Mouse (Mus musculus) lung, postnatal 0 days (tissue): ENCODE measurements around the gene Krtap12-1. TPM values are rescaled to one million over a fixed set of nuclear protein-coding genes. Genes with fewer than 3 reads are reported as not detected.
"Not testable (repeated sequence)": the region's sequence is repeated elsewhere in the genome, so short reads cannot be mapped to it uniquely, and the experiment has no call there.

ENCODE experiments used
- ATAC-seq: fragments of 200-750 bp; cut with Nextera tagmentation; 2 replicates; pipeline ENCODE4 v1.8.0; 2017; ENCODE audit warnings: moderate library complexity
- DNase-seq: peaks from one replicate; pipeline ENCODE4 v3.0.0-alpha.2; 2016; ENCODE audit warnings: low spot score
- H3K27ac ChIP-seq: fragments of 300-500 bp; sonication (generic); 2 replicates; pipeline ENCODE4 v1.5.1; 2014; ENCODE audit warnings: antibody characterized with exemption, mild to moderate bottlenecking, low read length, mixed read lengths
- H3K27me3 ChIP-seq: fragments of 300-500 bp; sonication (generic); replicated peaks from 2 replicates; pipeline ENCODE4 v1.6.1; 2014; ENCODE audit warnings: low read length, mixed read lengths; ENCODE audit not compliant: insufficient read depth
- H3K36me3 ChIP-seq: fragments of 300-500 bp; sonication (generic); 2 replicates; pipeline ENCODE4 v1.6.1; 2014; ENCODE audit warnings: low read length, mixed read lengths; ENCODE audit not compliant: insufficient read depth
- H3K4me1 ChIP-seq: fragments of 300-500 bp; sonication (generic); 2 replicates; pipeline ENCODE4 v1.6.1; 2014; ENCODE audit warnings: antibody characterized with exemption, low read depth, low read length, mixed read lengths; ENCODE audit not compliant: insufficient read depth
- H3K4me2 ChIP-seq: fragments of 300-500 bp; sonication (generic); replicated peaks from 2 replicates; pipeline ENCODE4 v1.6.1; 2014; ENCODE audit warnings: low read depth, mild to moderate bottlenecking, low read length, moderate library complexity, mixed read lengths
- H3K4me3 ChIP-seq: fragments of 300-500 bp; sonication (generic); 2 replicates; pipeline ENCODE4 v1.5.1; 2014; ENCODE audit warnings: low read depth, low read length
- H3K9ac ChIP-seq: fragments of 300-500 bp; sonication (generic); replicated peaks from 2 replicates; pipeline ENCODE4 v1.6.1; 2014; ENCODE audit warnings: low read depth, mild to moderate bottlenecking
- H3K9me3 ChIP-seq: fragments of 300-500 bp; sonication (generic); 2 replicates; pipeline ENCODE4 v1.6.1; 2016; ENCODE audit warnings: low read length, mixed read lengths
- CTCF ChIP-seq: IDR thresholded peaks from 2 replicates; pipeline ENCODE4 v1.5.1; 2016; ENCODE audit warnings: antibody characterized with exemption, mild to moderate bottlenecking
- EP300 ChIP-seq: IDR thresholded peaks from 2 replicates; pipeline ENCODE4 v1.6.1; 2016; ENCODE audit warnings: antibody characterized with exemption, mild to moderate bottlenecking, control low read depth
- WGBS: fragments of 180-500 bp; shearing (Covaris S2); extraction: QIAGEN DNeasy Blood & Tissue Kit; methylation state at CpG from one replicate; pipeline ENCODE4 v1.1.7; 2014; 5-methylcytosine and 5-hydroxymethylcytosine counted together
- polyA plus RNA-seq: library from polyadenylated mRNA; unstranded; fragments of >200 nt; fragmentation: Nextera tagmentation; extraction: Ambion mirVana; gene quantifications from 2 replicates; pipeline ENCODE4 v1.2.1, GENCODE M21; 2015

The Krtap12-1 gene
- polyA plus RNA-seq, 1 experiment from 2014 or later = not detected

GRCm38 (mm10) chr10:77738929-77739328, 18.5 kb downstream of the Krtap12-1 start:
- Histone ChIP-seq H3K27me3 (no peaks in the 10 kb centered on the region), H3K9me3 (no peaks in the 10 kb centered on the region), H3K9ac (no peak overlapping the region), H3K27ac (no peak overlapping the region), H3K36me3 (no peaks in the 10 kb centered on the region), H3K4me3 (no peak overlapping the region), H3K4me2 (no peak overlapping the region), H3K4me1 (no peaks in the 10 kb centered on the region)
- ATAC-seq (no peak), DNase-seq (no peak)
- TF ChIP-seq CTCF (no peak), EP300 (no peak)
- WGBS = 82% methylated on average over 4 of the region's 4 CpGs

DNA sequence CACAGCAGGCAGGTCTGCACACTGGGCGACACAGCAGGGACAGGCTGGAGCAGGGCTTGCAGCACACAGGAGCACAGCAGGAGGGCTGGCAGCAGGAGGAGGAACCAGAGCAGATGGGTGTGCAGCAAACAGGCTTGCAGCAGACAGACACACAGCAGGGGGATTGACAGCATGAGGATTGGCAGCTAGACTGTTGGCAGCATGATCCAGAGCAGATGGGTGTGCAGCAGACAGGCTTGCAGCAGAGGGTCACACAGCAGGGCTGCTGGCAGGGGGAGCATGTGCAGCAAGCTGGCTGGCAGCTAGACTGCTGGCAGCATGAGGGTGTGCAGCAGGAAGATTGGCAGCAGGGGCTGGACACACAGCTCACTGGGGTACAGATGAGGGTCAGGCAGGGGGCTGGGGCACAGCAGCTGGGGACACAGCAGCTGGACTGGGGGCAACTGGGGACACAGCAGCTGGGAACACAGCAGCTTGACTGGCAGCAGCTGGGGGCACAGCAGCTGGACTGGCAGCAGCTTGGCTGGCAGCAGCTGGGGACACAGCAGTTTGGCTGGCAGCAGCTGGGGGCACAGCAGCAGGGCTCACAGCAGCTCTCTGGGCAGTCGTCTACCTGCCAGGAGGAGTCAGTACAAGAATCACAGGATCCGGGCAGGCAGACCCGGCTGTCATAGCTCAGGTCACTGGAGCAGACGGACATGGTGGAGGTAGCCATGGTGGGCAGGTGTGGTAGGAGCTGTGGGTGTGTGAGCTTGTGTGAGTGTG, 21.7 kb downstream of the Krtap12-1 start, which contains the start of gene Gm18596:
Gm18596 (minus strand) TSS at position 715 of the 765 bp plus-strand sequence.
- not testable (repeated sequence) for H3K4me3 ChIP-seq, H3K36me3 ChIP-seq, DNase-seq, H3K4me1 ChIP-seq, H3K27ac ChIP-seq, H3K9me3 ChIP-seq, H3K4me2 ChIP-seq, H3K9ac ChIP-seq, H3K27me3 ChIP-seq, ATAC-seq
- 47% methylated on average over 3 of the region's 5 CpGs for WGBS

GRCm38 (mm10) chr10:77750686-77751085, 30.3 kb downstream of the Krtap12-1 start:
- not testable (repeated sequence) for H3K27ac ChIP-seq, ATAC-seq, H3K4me2 ChIP-seq, H3K4me3 ChIP-seq, DNase-seq, H3K9me3 ChIP-seq, H3K36me3 ChIP-seq, H3K4me1 ChIP-seq, H3K9ac ChIP-seq, H3K27me3 ChIP-seq
- WGBS = 82% methylated on average over 1 of the region's 1 CpGs

DNA sequence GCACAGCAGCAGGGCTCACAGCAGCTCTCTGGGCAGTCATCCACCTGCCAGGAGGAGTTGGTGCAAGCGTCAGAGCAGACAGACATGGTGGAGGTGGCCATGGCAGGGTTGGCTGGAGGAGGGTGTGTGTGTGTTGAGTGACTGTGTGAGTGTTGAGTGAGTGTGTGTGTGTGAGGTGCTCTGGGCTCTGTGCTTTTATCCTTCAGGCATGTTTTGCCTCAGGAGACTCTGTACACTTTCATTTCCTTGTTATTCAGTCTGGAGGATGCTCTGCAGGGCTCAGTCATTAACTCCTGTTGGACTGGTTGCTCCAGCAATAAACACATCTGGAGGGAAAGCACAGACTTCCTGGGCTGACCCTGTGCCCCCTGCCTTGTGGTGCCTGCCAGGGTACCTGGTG, 30.9 kb downstream of the Krtap12-1 start, which contains the start of gene Gm9736:
Gm9736 (minus strand) TSS at position 101 of the 400 bp plus-strand sequence.
- 67% methylated on average over 1 of the region's 1 CpGs for WGBS
- not testable (repeated sequence) for H3K4me3 ChIP-seq, ATAC-seq

DNA sequence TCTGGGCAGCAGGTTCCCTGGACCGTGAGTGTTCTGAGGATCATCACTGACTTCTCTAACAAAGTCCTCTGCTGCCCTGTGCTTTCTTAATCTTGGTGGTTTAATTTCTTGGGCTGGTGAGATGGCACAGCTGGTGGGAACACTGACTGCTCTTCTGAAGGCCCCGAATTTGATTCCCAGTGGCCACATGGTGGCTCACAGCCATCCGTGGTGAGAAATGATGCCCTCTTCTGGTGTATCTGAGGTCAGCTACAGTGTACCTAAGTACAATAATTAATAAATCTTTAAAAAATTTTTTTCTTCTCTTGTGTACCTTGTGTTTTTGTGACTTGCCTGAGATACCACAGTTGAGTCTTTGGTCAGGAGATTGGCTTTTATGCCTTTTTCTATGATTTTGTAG, 31.9 kb downstream of the Krtap12-1 start:
- H3K27ac ChIP-seq, H3K4me2 ChIP-seq, H3K9ac ChIP-seq, H3K27me3 ChIP-seq, ATAC-seq, DNase-seq, H3K9me3 ChIP-seq, H3K4me1 ChIP-seq, H3K4me3 ChIP-seq, H3K36me3 ChIP-seq: not testable (repeated sequence)
- WGBS = 64% methylated on average over 3 of the region's 3 CpGs
- peak; percentile 27 for TF ChIP-seq CTCF

More for the DNA sequence above, 30.9 kb downstream of the Krtap12-1 start, which contains the start of gene Gm9736:
- H3K36me3 ChIP-seq, H3K27me3 ChIP-seq, H3K9ac ChIP-seq, H3K27ac ChIP-seq, H3K4me2 ChIP-seq, H3K4me1 ChIP-seq, H3K9me3 ChIP-seq, DNase-seq: not testable (repeated sequence)

GRCm38 (mm10) chr10:77753448-77753847, 33.0 kb downstream of the Krtap12-1 start:
- H3K27me3 ChIP-seq = no peaks in the 10 kb centered on the region
- TF ChIP-seq EP300 (no peak), CTCF (peak; percentile 28; the same call in 1 of the 2 replicates)
- H3K9me3 ChIP-seq = no peaks in the 10 kb centered on the region
- DNase-seq (no peak), ATAC-seq (no peak)
- no peaks in the 10 kb centered on the region for H3K4me1 ChIP-seq
- no peak overlapping the region for H3K4me2 ChIP-seq
- H3K4me3 ChIP-seq = no peak overlapping the region
- H3K36me3 ChIP-seq = no peaks in the 10 kb centered on the region
- H3K9ac ChIP-seq = no peak overlapping the region
- no peak overlapping the region for H3K27ac ChIP-seq

GRCm38 (mm10) chr10:77759582-77759981, 39.2 kb downstream of the Krtap12-1 start, which contains the start of gene Gm3233:
TSS of gene Gm3233 (minus strand) at chr10:77759682.
- H3K36me3 ChIP-seq, H3K9me3 ChIP-seq, H3K4me3 ChIP-seq, H3K9ac ChIP-seq, H3K4me1 ChIP-seq, H3K4me2 ChIP-seq, H3K27me3 ChIP-seq, DNase-seq, ATAC-seq, H3K27ac ChIP-seq: not testable (repeated sequence)
- WGBS = no CpG with 5 or more reads among the region's 1 CpGs
